Mouse (Mus musculus) CH12.LX (cell line): ENCODE measurements around the gene Rasgef1c.

ENCODE experiments used
- CHD2 ChIP-seq: IDR thresholded peaks from 2 replicates; pipeline ENCODE4 v1.6.1; 2011; ENCODE audit warnings: low read length, improper control_type of control experiment
- CTCF ChIP-seq, 2 experiments: IDR thresholded peaks in 1 of 2; conservative IDR thresholded peaks in 1 of 2; 2 replicates each; pipeline ENCODE4 v1.5.1; 2011 to 2012; ENCODE audit warnings: low read depth in 2 of 2, low read length in 2 of 2, improper control_type of control experiment in 1 of 2, inconsistent platforms in 1 of 2, mild to moderate bottlenecking in 1 of 2, moderate library complexity in 1 of 2
- ETS1 ChIP-seq: conservative IDR thresholded peaks from 2 replicates; pipeline ENCODE4 v1.6.1; 2012; ENCODE audit warnings: low read depth, mild to moderate bottlenecking, inconsistent platforms, low read length, improper control_type of control experiment, moderate library complexity
- POLR2A ChIP-seq: IDR thresholded peaks from 2 replicates; pipeline ENCODE4 v1.6.1; 2011; ENCODE audit warnings: low read depth, mild to moderate bottlenecking, improper control_type of control experiment, low read length

GRCm38 (mm10) chr11:50007776-50008175 is 106.1 kb downstream of the Rasgef1c start:
- TF ChIP-seq CHD2 (no peak), POLR2A (no peak), CTCF (conservative IDR thresholded peaks at IDR 0.05 in 1 of 2, IDR thresholded peaks at IDR 0.05 in 1 of 2; ENCODE audit: low read depth in 2 of 2, low read length in 2 of 2) (no peak), ETS1 (no peak)
